Mouse (Mus musculus): ENCODE data around the gene Lrrc75a.
A peak's percentile ranks its signal among the peaks of the same experiment; 100 is the strongest.
"Not testable (repeated sequence)": the region's sequence is repeated elsewhere in the genome, so short reads cannot be mapped to it uniquely, and the experiment has no call there.

The Lrrc75a gene

GRCm38 (mm10) chr11:62651563-62651962 is 3.2 kb upstream of the Lrrc75a start:
- no peaks in the 10 kb centered on the region for H3K27me3 ChIP-seq (ENCODE audit: control insufficient read depth, insufficient read depth, low read length, poor library complexity, severe bottlenecking)
- no peak for DNase-seq (ENCODE audit: low read depth, low spot score)
- H3K36me3 ChIP-seq (ENCODE audit: control insufficient read depth, insufficient read depth, low read length, poor library complexity, severe bottlenecking), result peaks cover 2% of the 10 kb centered on the region; the same call in 1 of the 2 replicates

DNA sequence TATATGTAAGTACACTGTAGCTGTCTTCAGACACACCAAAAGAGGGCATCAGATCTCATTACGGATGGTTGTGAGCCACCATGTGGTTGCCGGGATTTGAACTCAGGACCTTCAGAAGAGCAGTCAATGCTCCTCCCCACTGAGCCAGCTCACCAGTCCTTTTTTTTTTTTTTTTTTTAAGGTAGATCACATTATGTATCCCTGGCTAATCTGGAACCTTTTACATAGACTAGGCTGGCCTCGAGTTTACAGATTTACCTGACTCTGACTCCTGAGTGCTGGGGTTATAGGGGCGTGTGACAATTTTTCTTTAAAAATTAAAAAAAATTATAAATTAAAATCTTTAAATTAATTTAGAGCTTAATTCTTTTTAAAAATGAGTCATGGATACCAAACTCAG is 1.5 kb upstream of the Lrrc75a start:
- not testable (repeated sequence) for H3K36me3 ChIP-seq (ENCODE audit: control insufficient read depth, insufficient read depth, low read length, poor library complexity, severe bottlenecking); H3K27me3 ChIP-seq (ENCODE audit: control insufficient read depth, insufficient read depth, low read length, poor library complexity, severe bottlenecking); DNase-seq (ENCODE audit: low read depth, low spot score)

- no peaks in the 10 kb centered on the region for H3K27me3 ChIP-seq (ENCODE audit: control insufficient read depth, insufficient read depth, low read length, poor library complexity, severe bottlenecking)
- peaks cover 2% of the 10 kb centered on the region; the same call in 1 of the 2 replicates for H3K36me3 ChIP-seq (ENCODE audit: control insufficient read depth, insufficient read depth, low read length, poor library complexity, severe bottlenecking)
- peak; percentile 94 for DNase-seq (ENCODE audit: low read depth, low spot score)
Observed at GRCm38 (mm10) chr11:62648591-62649391, 468 bp upstream of the Lrrc75a start, which contains the start of gene Mmgt2. Mmgt2 (plus strand) TSS chr11:62648664.

- no peaks in the 10 kb centered on the region for H3K27me3 ChIP-seq (ENCODE audit: control insufficient read depth, insufficient read depth, low read length, poor library complexity, severe bottlenecking)
- H3K36me3 ChIP-seq (ENCODE audit: control insufficient read depth, insufficient read depth, low read length, poor library complexity, severe bottlenecking), result no peaks in the 10 kb centered on the region
- DNase-seq (ENCODE audit: low read depth, low spot score), result no peak
Observed at GRCm38 (mm10) chr11:62646958-62647515, 1.3 kb downstream of the Lrrc75a start.

GRCm38 (mm10) chr11:62646495-62646843 is 1.9 kb downstream of the Lrrc75a start:
- no peak for DNase-seq (ENCODE audit: low read depth, low spot score)
- no peaks in the 10 kb centered on the region for H3K27me3 ChIP-seq (ENCODE audit: control insufficient read depth, insufficient read depth, low read length, poor library complexity, severe bottlenecking)
- no peaks in the 10 kb centered on the region for H3K36me3 ChIP-seq (ENCODE audit: control insufficient read depth, insufficient read depth, low read length, poor library complexity, severe bottlenecking)

GRCm38 (mm10) chr11:62645732-62646494 is 2.4 kb downstream of the Lrrc75a start:
- H3K27me3 ChIP-seq (ENCODE audit: control insufficient read depth, insufficient read depth, low read length, poor library complexity, severe bottlenecking), result no peaks in the 10 kb centered on the region
- no peak for DNase-seq (ENCODE audit: low read depth, low spot score)
- no peaks in the 10 kb centered on the region for H3K36me3 ChIP-seq (ENCODE audit: control insufficient read depth, insufficient read depth, low read length, poor library complexity, severe bottlenecking)

- Histone ChIP-seq H3K27me3 (ENCODE audit: control insufficient read depth, insufficient read depth, low read length, poor library complexity, severe bottlenecking) (no peaks in the 10 kb centered on the region), H3K36me3 (ENCODE audit: control insufficient read depth, insufficient read depth, low read length, poor library complexity, severe bottlenecking) (no peaks in the 10 kb centered on the region)
- no peak for DNase-seq (ENCODE audit: low read depth, low spot score)
Observed at GRCm38 (mm10) chr11:62645337-62645675, 3.0 kb downstream of the Lrrc75a start.

GRCm38 (mm10) chr11:62644602-62645336 is 3.6 kb downstream of the Lrrc75a start:
- H3K36me3 ChIP-seq (ENCODE audit: control insufficient read depth, insufficient read depth, low read length, poor library complexity, severe bottlenecking), result no peaks in the 10 kb centered on the region
- DNase-seq (ENCODE audit: low read depth, low spot score), result no peak
- no peaks in the 10 kb centered on the region for H3K27me3 ChIP-seq (ENCODE audit: control insufficient read depth, insufficient read depth, low read length, poor library complexity, severe bottlenecking)

GRCm38 (mm10) chr11:62643681-62644363 is 4.5 kb downstream of the Lrrc75a start:
- no peaks in the 10 kb centered on the region for H3K27me3 ChIP-seq (ENCODE audit: control insufficient read depth, insufficient read depth, low read length, poor library complexity, severe bottlenecking)
- H3K36me3 ChIP-seq (ENCODE audit: control insufficient read depth, insufficient read depth, low read length, poor library complexity, severe bottlenecking), result no peaks in the 10 kb centered on the region
- DNase-seq (ENCODE audit: low read depth, low spot score), result peak; percentile 37

GRCm38 (mm10) chr11:62643011-62643631 is 5.2 kb downstream of the Lrrc75a start:
- DNase-seq (ENCODE audit: low read depth, low spot score), result peak; percentile 48
- Histone ChIP-seq H3K27me3 (ENCODE audit: control insufficient read depth, insufficient read depth, low read length, poor library complexity, severe bottlenecking) (no peaks in the 10 kb centered on the region), H3K36me3 (ENCODE audit: control insufficient read depth, insufficient read depth, low read length, poor library complexity, severe bottlenecking) (no peaks in the 10 kb centered on the region)

DNA sequence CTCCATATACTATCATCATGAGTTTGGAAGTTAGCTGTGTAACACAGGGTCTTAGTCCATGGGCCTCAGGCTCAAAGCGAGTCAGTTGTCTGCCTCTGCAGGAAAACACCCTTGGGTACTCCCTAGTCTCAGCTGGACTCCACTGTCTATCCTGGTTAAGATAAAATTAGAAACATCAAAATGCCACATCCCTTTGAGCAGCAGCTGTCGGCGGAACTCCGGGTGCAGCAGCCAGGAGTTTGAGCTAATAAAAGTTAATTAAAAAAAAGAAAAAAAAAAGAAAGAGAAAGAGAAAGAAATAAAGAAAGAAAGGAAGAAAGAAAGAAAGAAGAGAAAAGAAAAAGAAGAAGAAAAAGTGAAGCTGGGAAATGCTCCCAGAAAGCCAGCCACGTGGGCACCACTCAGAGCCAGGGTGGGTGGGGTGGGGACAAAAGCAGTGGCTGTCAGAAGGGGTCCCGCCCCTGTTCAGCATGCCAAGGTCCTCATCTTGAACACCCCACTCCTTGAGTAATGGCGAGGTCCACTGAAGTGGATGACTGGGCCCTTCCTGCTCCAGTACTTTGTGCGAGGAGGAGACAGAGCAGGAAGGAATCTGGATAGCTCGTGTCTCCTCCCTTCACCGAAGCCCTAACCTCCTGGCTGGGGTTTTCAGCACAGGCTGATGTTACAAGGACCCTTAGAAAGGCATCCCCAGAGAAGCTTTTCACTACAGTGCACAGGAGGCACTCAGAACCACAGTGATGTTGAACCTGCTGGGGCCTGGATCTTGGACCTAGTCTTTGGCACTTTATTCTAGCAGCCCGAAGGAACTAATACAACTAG is 6.1 kb downstream of the Lrrc75a start:
- DNase-seq (ENCODE audit: low read depth, low spot score), result no peak
- no peaks in the 10 kb centered on the region for H3K27me3 ChIP-seq (ENCODE audit: control insufficient read depth, insufficient read depth, low read length, poor library complexity, severe bottlenecking)

DNA sequence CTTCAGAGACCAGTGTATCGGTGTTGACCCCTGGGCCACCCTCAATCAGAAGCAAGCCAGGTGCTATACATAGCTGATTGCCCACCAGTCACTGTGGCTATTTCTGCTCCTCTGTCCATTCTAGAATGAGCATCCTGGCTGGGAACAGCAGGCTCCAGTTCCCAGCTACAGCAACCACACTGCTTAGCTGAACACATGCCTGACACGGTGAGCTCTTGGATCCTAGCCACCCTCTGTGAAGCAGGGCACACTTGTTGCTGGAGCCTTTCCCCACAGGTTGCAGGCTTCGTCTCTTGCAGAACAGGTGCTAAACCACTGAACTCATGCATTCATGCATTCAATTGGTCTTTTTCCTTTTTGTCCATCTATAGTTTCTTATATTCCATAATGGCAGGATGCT is 7.9 kb downstream of the Lrrc75a start:
- Histone ChIP-seq H3K36me3 (ENCODE audit: control insufficient read depth, insufficient read depth, low read length, poor library complexity, severe bottlenecking) (no peaks in the 10 kb centered on the region), H3K27me3 (ENCODE audit: control insufficient read depth, insufficient read depth, low read length, poor library complexity, severe bottlenecking) (no peaks in the 10 kb centered on the region)
- DNase-seq (ENCODE audit: low read depth, low spot score), result no peak

More for the DNA sequence above, 6.1 kb downstream of the Lrrc75a start:
- H3K36me3 ChIP-seq (ENCODE audit: control insufficient read depth, insufficient read depth, low read length, poor library complexity, severe bottlenecking), result no peaks in the 10 kb centered on the region

DNA sequence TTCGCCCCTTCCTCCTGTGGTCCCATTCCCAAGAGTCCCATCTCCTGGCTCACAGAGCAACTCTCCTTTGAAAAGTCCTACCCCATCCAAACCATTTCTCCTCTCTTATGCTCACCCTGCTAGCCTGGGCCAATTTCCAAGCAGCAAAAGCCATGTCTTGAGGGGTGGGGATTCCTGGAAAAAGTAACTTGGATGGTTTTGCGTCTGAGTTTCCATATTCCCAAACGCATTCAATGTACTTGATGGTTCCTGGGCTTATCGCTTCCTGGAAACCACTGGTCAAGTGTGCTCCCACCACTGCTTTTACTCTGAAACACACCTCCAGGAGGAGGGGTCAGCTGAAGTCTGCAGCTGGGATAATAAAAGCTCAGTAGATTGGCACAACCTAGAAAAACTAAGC is 9.9 kb downstream of the Lrrc75a start:
- no peaks in the 10 kb centered on the region for H3K27me3 ChIP-seq (ENCODE audit: control insufficient read depth, insufficient read depth, low read length, poor library complexity, severe bottlenecking)
- DNase-seq (ENCODE audit: low read depth, low spot score), result no peak
- no peaks in the 10 kb centered on the region for H3K36me3 ChIP-seq (ENCODE audit: control insufficient read depth, insufficient read depth, low read length, poor library complexity, severe bottlenecking)
